Mouse (Mus musculus) midbrain, embryonic 15.5 days (tissue): ENCODE results near the gene Pptc7. TPM values are rescaled to one million over a fixed set of nuclear protein-coding genes. Genes with fewer than 3 reads are reported as not detected.
A peak's percentile ranks its signal among the peaks of the same experiment; 100 is the strongest.

Experiments
- ATAC-seq: fragments of 200-750 bp; cut with Nextera tagmentation; replicated peaks from 2 replicates; pipeline ENCODE4 v1.8.0; 2017; ENCODE audit warnings: moderate TSS enrichment
- H3K27ac ChIP-seq: fragments of 300-500 bp; sonication (generic); 2 replicates; pipeline ENCODE4 v1.5.1; 2015; ENCODE audit warnings: mild to moderate bottlenecking, inconsistent platforms
- H3K27me3 ChIP-seq: fragments of 300-500 bp; sonication (generic); replicated peaks from 2 replicates; pipeline ENCODE4 v1.6.1; 2015; ENCODE audit warnings: inconsistent platforms
- H3K36me3 ChIP-seq: fragments of 300-500 bp; sonication (generic); replicated peaks from 2 replicates; pipeline ENCODE4 v1.6.1; 2015; ENCODE audit warnings: inconsistent platforms
- H3K4me1 ChIP-seq: fragments of 300-500 bp; sonication (generic); 2 replicates; pipeline ENCODE4 v1.6.1; 2015; ENCODE audit warnings: inconsistent platforms
- H3K4me2 ChIP-seq: fragments of 300-500 bp; sonication (generic); 2 replicates; pipeline ENCODE4 v1.6.1; 2015; ENCODE audit warnings: inconsistent platforms, mild to moderate bottlenecking, moderate library complexity
- H3K4me3 ChIP-seq: fragments of 300-500 bp; sonication (generic); 2 replicates; pipeline ENCODE4 v1.5.1; 2015; ENCODE audit warnings: mild to moderate bottlenecking, inconsistent platforms
- H3K9ac ChIP-seq: fragments of 300-500 bp; sonication (generic); 2 replicates; pipeline ENCODE4 v1.6.1; 2015; ENCODE audit warnings: mild to moderate bottlenecking, inconsistent platforms
- H3K9me3 ChIP-seq: fragments of 300-500 bp; sonication (generic); 2 replicates; pipeline ENCODE4 v1.6.1; 2016; ENCODE audit warnings: inconsistent platforms
- WGBS: fragments of 180-500 bp; shearing (Covaris S2); methylation state at CpG from one replicate; pipeline ENCODE4 v1.1.7; 2015; ENCODE audit warnings: mixed read lengths; 5-methylcytosine and 5-hydroxymethylcytosine counted together
- polyA plus RNA-seq: library from polyadenylated mRNA; unstranded; fragments of >200 nt; fragmentation: Nextera tagmentation; extraction: Ambion mirVana; gene quantifications from 2 replicates; pipeline ENCODE4 v1.2.1, GENCODE M21; 2015

Gene Pptc7
- polyA plus RNA-seq, 1 experiment from 2014 or later, result 7.6 TPM

- no peak overlapping the region for H3K4me2 ChIP-seq
- H3K9me3 ChIP-seq, result no peaks in the 10 kb centered on the region
- 89% methylated on average over 23 of the region's 23 CpGs for WGBS
- no peak for ATAC-seq
- H3K4me1 ChIP-seq, result no peaks in the 10 kb centered on the region
- peaks cover 11% of the 10 kb centered on the region; the same call in 1 of the 2 replicates for H3K36me3 ChIP-seq
- no peak overlapping the region for H3K27ac ChIP-seq
- H3K4me3 ChIP-seq, result no peak overlapping the region
- H3K9ac ChIP-seq, result no peak overlapping the region
- H3K27me3 ChIP-seq, result no peaks in the 10 kb centered on the region
These were observed 40.7 kb downstream of the Pptc7 start for GRCm38 (mm10) chr5:122324608-122325431.

DNA sequence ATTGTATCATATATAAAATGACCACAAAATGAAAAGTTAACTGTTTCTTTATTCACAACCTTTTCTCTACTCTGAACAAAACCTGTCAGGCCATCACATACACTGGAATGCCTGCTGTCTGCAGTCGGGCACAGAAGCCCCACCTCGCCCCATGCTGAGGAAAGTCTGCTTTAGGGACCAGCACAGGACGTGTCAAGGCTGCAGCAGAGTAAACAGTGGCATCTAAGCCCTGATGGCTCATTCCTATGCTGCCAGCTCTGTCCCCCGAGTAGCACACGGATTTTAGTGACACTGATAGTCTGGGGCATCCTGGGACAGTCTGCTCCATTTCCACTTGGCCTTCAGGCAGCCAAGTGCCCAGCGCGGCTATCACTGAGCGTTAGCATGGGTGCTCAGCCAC, 41.3 kb downstream of the Pptc7 start:
- Histone ChIP-seq H3K4me1 (no peaks in the 10 kb centered on the region), H3K4me3 (no peak overlapping the region), H3K9me3 (no peaks in the 10 kb centered on the region), H3K36me3 (peaks cover 11% of the 10 kb centered on the region; the same call in 1 of the 2 replicates), H3K27me3 (no peaks in the 10 kb centered on the region), H3K4me2 (no peak overlapping the region), H3K27ac (no peak overlapping the region), H3K9ac (no peak overlapping the region)
- 85% methylated on average over 8 of the region's 8 CpGs for whole genome bisulfite sequencing
- no peak for ATAC-seq

- no peak for ATAC-seq
- H3K9me3 ChIP-seq, result no peaks in the 10 kb centered on the region
- 95% methylated on average over 3 of the region's 3 CpGs for WGBS
- H3K4me2 ChIP-seq, result no peak overlapping the region
- no peak overlapping the region for H3K4me3 ChIP-seq
- H3K27ac ChIP-seq, result no peak overlapping the region
- no peak overlapping the region for H3K9ac ChIP-seq
- H3K4me1 ChIP-seq, result no peaks in the 10 kb centered on the region
- peaks cover 11% of the 10 kb centered on the region; the same call in 1 of the 2 replicates for H3K36me3 ChIP-seq
- H3K27me3 ChIP-seq, result no peaks in the 10 kb centered on the region
These were observed 43.1 kb downstream of the Pptc7 start for GRCm38 (mm10) chr5:122327283-122327682.

DNA sequence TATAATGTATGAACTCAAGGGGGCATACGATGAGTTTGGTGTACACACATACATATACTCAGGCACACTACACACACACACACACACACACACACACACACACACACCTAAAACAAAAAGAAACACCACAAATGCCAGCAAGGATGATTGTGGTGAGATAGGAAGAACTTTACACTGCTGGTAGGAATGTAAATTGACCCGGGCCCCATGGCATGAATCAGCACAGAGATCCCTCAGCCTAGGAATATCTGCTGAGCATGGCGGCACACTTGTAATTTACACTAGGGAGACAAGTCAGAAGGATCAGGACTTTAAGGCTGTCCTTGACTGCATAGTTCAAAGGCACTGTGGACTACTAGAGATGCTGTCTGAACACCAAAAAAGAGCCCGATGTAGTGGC, 46.1 kb downstream of the Pptc7 start:
- H3K27me3 ChIP-seq, result no peaks in the 10 kb centered on the region
- no peak overlapping the region for H3K4me2 ChIP-seq
- peaks cover 6% of the 10 kb centered on the region; the same call in 1 of the 2 replicates for H3K36me3 ChIP-seq
- no peak overlapping the region for H3K27ac ChIP-seq
- no peak overlapping the region for H3K4me3 ChIP-seq
- no peak for ATAC-seq
- WGBS, result 86% methylated on average over 4 of the region's 4 CpGs
- no peaks in the 10 kb centered on the region for H3K9me3 ChIP-seq
- H3K4me1 ChIP-seq, result no peaks in the 10 kb centered on the region
- no peak overlapping the region for H3K9ac ChIP-seq

DNA sequence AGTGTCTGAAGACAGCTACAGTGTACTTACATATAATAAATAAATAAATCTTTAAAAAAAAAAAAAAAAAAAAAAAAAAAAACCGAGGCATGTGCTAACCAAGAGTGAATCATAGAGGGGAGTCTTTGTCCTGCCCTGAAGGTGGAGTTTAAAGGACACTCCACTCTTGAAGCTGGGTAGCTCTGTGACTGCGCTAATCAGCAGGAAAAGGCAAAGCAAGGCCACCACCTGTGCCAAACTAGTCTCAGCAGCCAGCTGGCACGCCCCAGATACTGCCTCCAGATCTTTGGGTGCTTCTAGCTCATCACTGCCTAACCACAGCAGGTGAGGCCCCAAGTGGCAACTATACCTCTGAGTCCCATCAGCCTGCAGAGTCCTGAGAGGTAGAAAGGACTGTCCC, 50.5 kb downstream of the Pptc7 start:
- no peaks in the 10 kb centered on the region; the same call in 1 of the 2 replicates for H3K36me3 ChIP-seq
- no peak overlapping the region for H3K4me2 ChIP-seq
- H3K27ac ChIP-seq, result no peak overlapping the region
- H3K4me3 ChIP-seq, result no peak overlapping the region
- WGBS, result 68% methylated on average over 3 of the region's 3 CpGs
- no peaks in the 10 kb centered on the region for H3K9me3 ChIP-seq
- no peaks in the 10 kb centered on the region for H3K4me1 ChIP-seq
- no peaks in the 10 kb centered on the region for H3K27me3 ChIP-seq
- no peak for ATAC-seq
- H3K9ac ChIP-seq, result no peak overlapping the region

- Histone ChIP-seq H3K4me1 (no peaks in the 10 kb centered on the region), H3K9ac (no peak overlapping the region), H3K27ac (no peak overlapping the region), H3K27me3 (no peaks in the 10 kb centered on the region), H3K4me2 (no peak overlapping the region), H3K36me3 (no peaks in the 10 kb centered on the region; the same call in 1 of the 2 replicates), H3K4me3 (no peak overlapping the region), H3K9me3 (no peaks in the 10 kb centered on the region)
- WGBS, result 93% methylated on average over 7 of the region's 7 CpGs
- no peak for ATAC-seq
These were observed 52.6 kb downstream of the Pptc7 start for GRCm38 (mm10) chr5:122336554-122337294.

DNA sequence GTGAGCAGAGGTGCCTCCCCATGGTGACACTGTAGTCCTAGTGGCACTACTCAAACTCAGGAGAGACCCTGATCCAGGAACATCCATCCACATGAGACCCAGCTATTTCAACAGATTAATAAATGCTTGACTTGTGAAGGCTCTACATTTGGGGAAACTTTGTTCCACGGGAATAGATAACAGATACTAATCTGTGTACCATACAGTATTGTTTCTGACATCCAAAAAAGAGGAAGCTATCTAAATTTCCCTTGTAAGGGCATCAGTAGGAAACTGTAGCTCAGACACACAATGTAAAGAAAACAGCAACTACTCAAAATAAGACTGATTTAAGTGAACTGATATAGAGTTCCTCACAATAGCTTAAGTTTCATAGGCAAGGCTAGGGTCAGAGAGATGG, 58.7 kb downstream of the Pptc7 start:
- no peaks in the 10 kb centered on the region for H3K36me3 ChIP-seq
- H3K27me3 ChIP-seq, result no peaks in the 10 kb centered on the region
- H3K9me3 ChIP-seq, result no peaks in the 10 kb centered on the region
- no peak overlapping the region for H3K9ac ChIP-seq
- whole genome bisulfite sequencing, result 82% methylated on average over 1 of the region's 1 CpGs
- no peak overlapping the region for H3K27ac ChIP-seq
- H3K4me1 ChIP-seq, result no peaks in the 10 kb centered on the region
- ATAC-seq, result no peak
- H3K4me3 ChIP-seq, result no peak overlapping the region
- H3K4me2 ChIP-seq, result no peak overlapping the region

GRCm38 (mm10) chr5:122343768-122344167, 59.6 kb downstream of the Pptc7 start:
- ATAC-seq, result no peak
- H3K36me3 ChIP-seq, result no peaks in the 10 kb centered on the region
- H3K9me3 ChIP-seq, result no peaks in the 10 kb centered on the region
- H3K4me3 ChIP-seq, result no peak overlapping the region
- no peaks in the 10 kb centered on the region for H3K4me1 ChIP-seq
- H3K27me3 ChIP-seq, result no peaks in the 10 kb centered on the region
- no peak overlapping the region for H3K27ac ChIP-seq
- H3K9ac ChIP-seq, result no peak overlapping the region
- WGBS, result 56% methylated on average over 7 of the region's 7 CpGs
- H3K4me2 ChIP-seq, result no peak overlapping the region

DNA sequence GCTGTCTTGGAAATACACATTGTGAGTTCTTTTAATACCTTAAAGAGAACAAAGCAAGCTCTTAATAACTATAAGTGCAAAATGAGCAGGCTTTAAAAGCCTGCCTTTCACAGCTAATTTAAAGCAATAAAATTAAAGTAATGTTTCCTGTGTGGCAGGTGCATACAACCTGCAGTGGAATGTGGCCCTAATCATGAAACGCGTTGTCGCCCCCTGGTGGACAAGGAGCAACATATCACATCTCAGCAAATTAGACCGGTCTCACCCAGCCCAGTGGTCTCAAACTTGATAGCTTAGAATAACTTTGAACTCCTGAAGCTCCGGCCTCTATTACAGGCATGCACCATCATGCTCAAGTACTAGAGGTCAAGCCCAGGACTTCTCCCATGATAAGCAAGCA, 60.1 kb downstream of the Pptc7 start:
- Histone ChIP-seq H3K27ac (no peak overlapping the region), H3K9ac (no peak overlapping the region), H3K4me1 (no peaks in the 10 kb centered on the region), H3K27me3 (no peaks in the 10 kb centered on the region), H3K9me3 (no peaks in the 10 kb centered on the region), H3K36me3 (no peaks in the 10 kb centered on the region), H3K4me2 (no peak overlapping the region), H3K4me3 (no peak overlapping the region)
- ATAC-seq, result no peak
- WGBS, result 10% methylated on average over 5 of the region's 5 CpGs

DNA sequence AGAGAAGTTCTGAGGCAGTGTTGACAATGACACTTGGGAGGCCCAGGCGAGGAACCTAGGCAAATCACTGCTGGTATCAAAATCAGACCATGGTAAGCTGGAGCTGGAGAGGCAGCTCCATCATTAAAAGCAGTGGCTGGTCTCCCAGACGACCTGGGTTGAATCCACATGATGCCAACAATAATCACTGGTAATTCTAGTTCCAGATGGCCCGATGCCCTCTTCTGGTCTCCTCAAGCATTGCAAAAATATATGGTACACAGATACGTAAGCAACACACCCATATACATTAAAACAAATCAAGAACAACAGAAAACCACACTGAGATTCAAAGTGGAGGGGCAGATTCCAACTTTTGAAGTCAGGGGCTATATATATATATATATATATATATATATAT, 61.6 kb downstream of the Pptc7 start:
- no peak overlapping the region for H3K4me2 ChIP-seq
- no peak overlapping the region for H3K9ac ChIP-seq
- no peak for ATAC-seq
- H3K27me3 ChIP-seq, result no peaks in the 10 kb centered on the region
- no peak overlapping the region for H3K27ac ChIP-seq
- no peak overlapping the region for H3K4me3 ChIP-seq
- WGBS, result 84% methylated on average over 4 of the region's 4 CpGs
- H3K9me3 ChIP-seq, result no peaks in the 10 kb centered on the region
- no peaks in the 10 kb centered on the region for H3K4me1 ChIP-seq
- H3K36me3 ChIP-seq, result no peaks in the 10 kb centered on the region

DNA sequence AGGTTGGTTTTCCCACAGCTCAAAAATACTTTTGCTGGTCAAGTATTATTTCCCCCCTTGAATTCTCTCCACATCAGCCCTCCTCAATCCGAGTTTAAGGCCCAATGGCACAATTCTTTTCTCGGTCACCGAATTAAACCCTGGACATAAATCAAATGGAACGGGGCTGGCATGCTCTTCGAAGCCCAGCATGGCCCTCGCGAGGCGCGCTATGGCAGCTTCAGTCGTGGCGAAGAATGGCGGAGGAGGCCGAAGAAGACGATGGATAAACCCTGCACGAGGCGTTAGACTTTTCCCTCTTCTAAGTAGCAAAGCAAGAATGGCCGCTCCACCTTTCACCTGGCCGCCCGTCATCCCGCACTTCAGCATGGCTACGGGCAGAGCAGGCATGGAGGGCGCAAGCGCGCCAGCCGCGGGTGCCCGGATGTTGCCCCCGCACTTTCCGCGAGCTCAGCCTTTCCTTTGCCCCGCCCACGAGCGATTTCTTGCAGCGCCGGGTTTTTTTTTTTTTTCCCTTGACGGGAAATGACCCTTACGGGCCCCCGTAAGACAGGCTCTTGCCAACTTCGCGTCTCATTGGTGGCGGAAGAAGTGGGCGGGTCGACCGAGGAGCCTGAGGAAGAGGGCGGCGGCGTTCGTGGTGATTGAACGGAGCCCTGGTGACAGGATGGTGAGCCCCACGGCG, 69.8 kb downstream of the Pptc7 start, which contains the start of the genes Rad9b and Vps29:
Gene Rad9b (minus strand): TSS at position 427 of the 685 bp plus-strand sequence.
Gene Vps29 (plus strand): TSS at position 563 of the 685 bp plus-strand sequence.
- H3K4me1 ChIP-seq, result peaks cover 19% of the 10 kb centered on the region
- peak; percentile 94 for ATAC-seq
- no peaks in the 10 kb centered on the region for H3K27me3 ChIP-seq
- peak within 1 kb of the TSS; percentile 85 for H3K27ac ChIP-seq
- H3K9ac ChIP-seq, result peak within 1 kb of the TSS; percentile 79
- WGBS, result 1% methylated on average over 51 of the region's 51 CpGs
- peak within 1 kb of the TSS; percentile 61 for H3K4me2 ChIP-seq
- H3K36me3 ChIP-seq, result 0 out of 2 replicates have a peak, but pooled peaks cover 4% of the 10 kb centered on the region
- H3K9me3 ChIP-seq, result no peaks in the 10 kb centered on the region
- peak within 1 kb of the TSS; percentile 83 for H3K4me3 ChIP-seq

GRCm38 (mm10) chr5:122354492-122355067, 70.4 kb downstream of the Pptc7 start:
- peak overlapping the region; percentile 85 for H3K27ac ChIP-seq
- H3K9ac ChIP-seq, result peak overlapping the region; percentile 79
- no peaks in the 10 kb centered on the region for H3K27me3 ChIP-seq
- peak overlapping the region; percentile 58 for H3K4me2 ChIP-seq
- H3K36me3 ChIP-seq, result 0 out of 2 replicates have a peak, but pooled peaks cover 4% of the 10 kb centered on the region
- H3K4me3 ChIP-seq, result peak overlapping the region; percentile 83
- WGBS, result under 1% methylated on average over 57 of the region's 57 CpGs
- peaks cover 19% of the 10 kb centered on the region for H3K4me1 ChIP-seq
- ATAC-seq, result peak; percentile 59
- no peaks in the 10 kb centered on the region for H3K9me3 ChIP-seq
